Mouse (Mus musculus) heart, embryonic 13.5 days (tissue): ENCODE results near the gene E330017A01Rik. TPM values are rescaled to one million over a fixed set of nuclear protein-coding genes. Genes with fewer than 3 reads are reported as not detected.

Experiments
- ATAC-seq: fragments of 200-750 bp; cut with Nextera tagmentation; 2 replicates; pipeline ENCODE4 v1.8.0; 2017; ENCODE audit warnings: moderate TSS enrichment; ENCODE audit not compliant: insufficient number of reproducible peaks, low FRiP score, low TSS enrichment; ENCODE audit errors: extremely low read depth
- H3K27ac ChIP-seq: fragments of 300-500 bp; sonication (generic); replicated peaks from 2 replicates; pipeline ENCODE4 v1.5.1; 2015; ENCODE audit warnings: moderate library complexity, mild to moderate bottlenecking, inconsistent platforms
- H3K27me3 ChIP-seq: fragments of 300-500 bp; sonication (generic); replicated peaks from 2 replicates; pipeline ENCODE4 v1.6.1; 2015; ENCODE audit warnings: mild to moderate bottlenecking, inconsistent platforms
- H3K36me3 ChIP-seq: fragments of 300-500 bp; sonication (generic); 2 replicates; pipeline ENCODE4 v1.6.1; 2015; ENCODE audit warnings: mild to moderate bottlenecking, inconsistent platforms
- H3K4me1 ChIP-seq: fragments of 300-500 bp; sonication (generic); 2 replicates; pipeline ENCODE4 v1.6.1; 2015; ENCODE audit warnings: inconsistent platforms
- H3K4me2 ChIP-seq: fragments of 300-500 bp; sonication (generic); 2 replicates; pipeline ENCODE4 v1.6.1; 2015; ENCODE audit warnings: inconsistent platforms, mild to moderate bottlenecking, moderate library complexity
- H3K4me3 ChIP-seq: fragments of 300-500 bp; sonication (generic); 2 replicates; pipeline ENCODE4 v1.5.1; 2015; ENCODE audit warnings: moderate library complexity, mild to moderate bottlenecking, inconsistent platforms
- H3K9ac ChIP-seq: fragments of 300-500 bp; sonication (generic); 2 replicates; pipeline ENCODE4 v1.6.1; 2015; ENCODE audit warnings: inconsistent platforms, mild to moderate bottlenecking, moderate library complexity
- H3K9me3 ChIP-seq: fragments of 300-500 bp; sonication (generic); 2 replicates; pipeline ENCODE4 v1.6.1; 2016; ENCODE audit warnings: inconsistent platforms
- WGBS: fragments of 180-500 bp; shearing (Covaris S2); methylation state at CpG from one replicate; pipeline ENCODE4 v1.1.7; 2015; ENCODE audit warnings: mixed read lengths; 5-methylcytosine and 5-hydroxymethylcytosine counted together
- polyA plus RNA-seq: library from polyadenylated mRNA; unstranded; fragments of >200 nt; fragmentation: Nextera tagmentation; extraction: Ambion mirVana; gene quantifications from 2 replicates; pipeline ENCODE4 v1.2.1, GENCODE M21; 2015

The E330017A01Rik gene
- not detected in 2 replicates for polyA plus RNA-seq

DNA sequence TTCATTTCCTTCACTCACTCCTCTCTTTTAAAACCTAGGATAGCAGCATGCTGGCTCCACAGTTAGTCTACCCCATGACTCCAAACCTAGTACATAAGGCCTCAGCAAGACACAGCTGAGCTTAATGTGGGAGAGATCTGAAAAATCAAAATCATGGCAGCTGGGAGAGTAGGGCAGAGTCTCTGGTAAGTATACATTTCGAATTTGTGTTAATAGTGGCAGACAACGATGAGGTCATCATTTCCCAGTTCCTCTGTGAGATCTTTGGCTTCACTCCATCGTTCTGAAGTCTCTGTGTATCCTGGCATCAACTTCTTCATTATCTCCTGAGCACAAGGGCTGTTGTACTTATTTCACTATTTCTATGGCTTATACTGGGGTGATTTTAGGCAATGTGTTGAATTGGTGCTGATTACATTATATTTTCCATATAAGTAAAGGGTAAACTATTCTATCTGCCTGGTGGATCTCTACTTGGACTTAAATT lies at the start of gene E330017A01Rik:
TSS of gene E330017A01Rik (minus strand) at position 51 of the 487 bp plus-strand sequence.
- no peak within 1 kb of the TSS for H3K9ac ChIP-seq
- 47% methylated on average over 3 of the region's 3 CpGs for WGBS
- ATAC-seq, result no peak
- no peak within 1 kb of the TSS for H3K4me2 ChIP-seq
- H3K9me3 ChIP-seq, result no peaks in the 10 kb centered on the region
- no peak within 1 kb of the TSS for H3K4me3 ChIP-seq
- 0 out of 2 replicates have a peak, but pooled peaks cover 5% of the 10 kb centered on the region for H3K4me1 ChIP-seq
- no peaks in the 10 kb centered on the region for H3K27me3 ChIP-seq
- no peaks in the 10 kb centered on the region for H3K36me3 ChIP-seq
- no peak within 1 kb of the TSS for H3K27ac ChIP-seq

DNA sequence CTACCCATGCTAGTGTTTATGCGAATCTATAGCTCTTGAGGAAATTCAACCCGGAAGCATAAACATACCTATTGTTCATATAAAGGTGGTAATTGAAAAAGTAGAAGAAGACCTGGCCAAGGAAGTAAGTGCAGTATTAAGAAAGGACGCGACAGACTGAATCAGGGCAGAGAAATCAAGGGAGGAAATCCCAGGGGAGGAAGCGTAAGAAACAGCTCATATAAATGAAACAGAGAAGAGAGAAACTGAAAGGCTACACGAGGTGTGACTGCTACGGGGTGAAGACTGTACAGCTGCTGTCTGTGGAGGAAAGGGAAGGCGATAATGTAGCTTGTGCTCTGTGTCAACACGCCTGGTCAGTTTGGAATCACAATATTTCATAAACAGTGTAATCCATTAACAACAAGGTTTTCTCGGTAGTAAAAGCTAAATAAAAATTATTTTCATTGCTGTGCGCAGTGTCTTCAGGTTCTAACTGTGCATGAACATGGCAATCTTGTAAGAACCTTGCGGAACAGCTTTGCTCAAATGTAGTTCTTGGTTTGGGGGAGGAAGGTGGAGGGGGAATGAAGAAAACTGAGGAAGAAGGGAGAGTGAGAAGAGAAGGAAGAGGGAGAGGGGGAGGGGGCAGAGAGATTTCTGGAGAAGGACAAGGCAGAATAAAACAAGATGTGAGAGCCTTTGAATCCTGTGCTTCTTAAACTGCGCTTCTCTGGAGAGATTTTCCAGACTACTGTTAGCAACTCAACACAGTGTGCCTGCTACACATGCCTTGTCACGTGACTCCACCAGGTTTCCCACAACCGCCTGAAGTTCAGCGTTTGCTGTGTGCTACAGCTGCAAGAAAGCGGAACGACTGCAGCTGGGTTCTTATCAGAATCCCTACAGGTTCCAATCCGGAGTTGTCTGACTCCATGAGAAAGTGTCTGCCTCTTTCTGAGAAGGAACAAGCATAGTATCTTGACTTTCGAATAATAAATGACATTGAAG lies 47.3 kb upstream of the E330017A01Rik start:
- Histone ChIP-seq H3K4me2 (peak overlapping the region; percentile 56), H3K4me3 (peak overlapping the region; percentile 23; the same call in 1 of the 2 replicates), H3K4me1 (peaks cover 8% of the 10 kb centered on the region; the same call in 1 of the 2 replicates), H3K9me3 (no peaks in the 10 kb centered on the region), H3K27ac (peak overlapping the region; percentile 20; the same call in 1 of the 2 replicates), H3K36me3 (peaks cover 9% of the 10 kb centered on the region), H3K9ac (no peak overlapping the region; the same call in none of the 2 replicates), H3K27me3 (no peaks in the 10 kb centered on the region)
- no peak for ATAC-seq
- 48% methylated on average over 20 of the region's 20 CpGs for WGBS

DNA sequence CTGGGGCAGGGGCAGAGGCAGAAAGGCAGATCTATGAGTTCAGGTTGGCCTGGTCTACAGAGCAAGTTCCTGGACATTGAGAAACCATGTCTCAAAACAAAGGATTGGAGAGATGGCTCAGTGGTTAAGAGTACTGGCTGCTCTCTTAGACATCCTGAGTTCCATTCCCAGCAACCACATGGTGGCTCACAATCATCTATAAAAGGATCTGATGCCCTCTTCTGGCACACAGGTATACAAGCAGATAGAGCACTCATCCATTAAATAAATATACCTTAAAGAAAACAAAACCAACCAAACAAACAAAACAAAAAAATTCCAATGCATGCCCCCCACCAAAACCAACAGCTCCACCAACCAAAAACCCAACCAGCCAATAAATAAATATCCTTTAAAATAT lies 46.0 kb upstream of the E330017A01Rik start:
- H3K27ac ChIP-seq, result no peak overlapping the region
- H3K9ac ChIP-seq, result no peak overlapping the region
- peaks cover 14% of the 10 kb centered on the region for H3K36me3 ChIP-seq
- H3K9me3 ChIP-seq, result no peaks in the 10 kb centered on the region
- peaks cover 8% of the 10 kb centered on the region; the same call in 1 of the 2 replicates for H3K4me1 ChIP-seq
- no peak for ATAC-seq
- no peaks in the 10 kb centered on the region for H3K27me3 ChIP-seq
- no peak overlapping the region for H3K4me3 ChIP-seq
- no peak overlapping the region for H3K4me2 ChIP-seq

DNA sequence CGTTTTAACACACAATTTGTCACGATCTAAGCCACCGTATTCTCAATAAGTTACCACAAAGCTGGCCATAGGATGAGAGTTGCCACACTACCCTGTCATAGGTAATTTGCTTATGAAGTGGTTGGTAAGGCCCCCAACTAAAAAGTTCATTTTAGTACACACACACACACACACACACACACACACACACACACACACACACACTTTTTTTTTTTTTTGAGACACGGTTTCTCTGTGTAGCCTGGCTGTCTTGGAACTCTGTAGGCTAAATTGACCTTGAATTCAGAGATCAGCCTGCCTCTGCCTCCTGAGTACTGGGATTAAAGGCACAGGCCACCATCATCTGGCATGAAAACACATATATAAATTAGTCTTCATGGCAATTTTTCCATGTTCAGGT lies 45.4 kb upstream of the E330017A01Rik start:
- no peak overlapping the region for H3K27ac ChIP-seq
- H3K4me3 ChIP-seq, result no peak overlapping the region
- H3K27me3 ChIP-seq, result no peaks in the 10 kb centered on the region
- H3K4me1 ChIP-seq, result peaks cover 10% of the 10 kb centered on the region
- peaks cover 14% of the 10 kb centered on the region for H3K36me3 ChIP-seq
- H3K9me3 ChIP-seq, result no peaks in the 10 kb centered on the region
- no peak for ATAC-seq
- whole genome bisulfite sequencing, result 84% methylated on average over 4 of the region's 4 CpGs
- no peak overlapping the region for H3K9ac ChIP-seq
- no peak overlapping the region for H3K4me2 ChIP-seq

DNA sequence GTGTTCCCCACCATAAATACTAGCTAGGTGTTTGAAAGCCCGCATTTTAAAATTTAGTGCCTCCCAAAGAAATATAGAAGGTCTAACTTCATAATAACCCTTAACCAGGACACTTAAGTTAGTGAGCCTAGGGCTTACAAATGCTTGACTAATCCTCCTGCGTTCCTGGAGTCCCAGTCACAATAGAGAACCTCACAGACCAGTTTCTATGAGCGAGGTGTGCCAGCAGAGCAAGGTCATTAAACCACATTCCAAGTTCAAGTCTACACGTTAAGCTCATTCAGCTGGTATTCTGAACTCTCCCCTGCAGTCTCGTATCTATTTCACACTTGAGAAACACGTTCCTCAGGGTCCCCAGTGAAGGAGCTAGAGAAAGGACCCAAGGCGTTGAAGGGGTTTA lies 44.3 kb upstream of the E330017A01Rik start:
- H3K36me3 ChIP-seq, result peaks cover 23% of the 10 kb centered on the region

DNA sequence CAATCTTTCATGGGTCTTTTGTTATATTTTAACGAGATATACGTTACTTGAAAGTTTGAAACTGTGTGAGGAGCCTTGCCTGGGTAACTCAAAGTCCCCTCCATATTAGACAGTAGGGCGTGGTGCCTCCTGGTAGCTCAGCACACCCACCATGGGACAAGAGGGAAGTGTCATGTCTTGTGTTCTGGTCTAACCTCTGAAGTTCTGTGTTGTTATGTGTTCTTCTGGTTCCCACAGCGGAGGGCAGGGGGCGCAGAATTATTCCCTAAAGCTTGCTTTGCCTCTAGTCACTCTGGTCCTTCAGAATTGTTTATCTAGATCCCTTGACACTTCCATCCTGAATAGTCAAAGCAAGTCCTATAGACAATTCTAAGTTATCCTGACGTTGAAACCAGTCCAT lies 43.5 kb upstream of the E330017A01Rik start:
- WGBS, result 86% methylated on average over 6 of the region's 6 CpGs
- Histone ChIP-seq H3K4me2 (no peak overlapping the region), H3K4me1 (peaks cover 15% of the 10 kb centered on the region), H3K27ac (no peak overlapping the region), H3K9me3 (no peaks in the 10 kb centered on the region), H3K4me3 (no peak overlapping the region), H3K36me3 (peaks cover 31% of the 10 kb centered on the region), H3K27me3 (no peaks in the 10 kb centered on the region), H3K9ac (no peak overlapping the region)
- no peak for ATAC-seq

More for the DNA sequence above, 44.3 kb upstream of the E330017A01Rik start:
- 70% methylated on average over 7 of the region's 7 CpGs for WGBS
- Histone ChIP-seq H3K27me3 (no peaks in the 10 kb centered on the region), H3K4me1 (peaks cover 15% of the 10 kb centered on the region), H3K4me2 (no peak overlapping the region), H3K27ac (no peak overlapping the region), H3K4me3 (no peak overlapping the region), H3K9ac (no peak overlapping the region), H3K9me3 (no peaks in the 10 kb centered on the region)
- ATAC-seq, result no peak

DNA sequence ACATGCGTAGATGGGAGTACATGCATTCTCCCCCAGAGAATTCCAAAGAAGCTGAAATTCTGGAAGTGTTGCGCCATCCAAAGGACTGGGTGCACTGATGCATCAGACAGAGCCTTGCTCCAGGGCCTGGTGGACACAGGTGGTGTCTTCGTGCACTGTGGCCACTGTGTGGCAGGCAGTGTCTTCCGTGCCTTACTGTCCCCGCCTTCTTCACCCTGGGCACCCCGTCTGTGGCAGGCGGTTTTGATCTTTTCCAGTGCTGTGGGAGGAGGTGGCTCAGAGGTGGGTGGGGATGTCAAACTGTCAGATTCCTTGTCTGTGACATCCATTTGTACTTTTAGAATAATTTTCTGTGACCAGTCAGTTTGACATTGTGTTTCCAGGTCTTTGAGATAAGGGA lies 40.1 kb upstream of the E330017A01Rik start:
- Histone ChIP-seq H3K4me2 (no peak overlapping the region), H3K9me3 (no peaks in the 10 kb centered on the region), H3K4me1 (peaks cover 16% of the 10 kb centered on the region), H3K36me3 (peaks cover 60% of the 10 kb centered on the region), H3K9ac (no peak overlapping the region), H3K27ac (no peak overlapping the region), H3K27me3 (no peaks in the 10 kb centered on the region), H3K4me3 (no peak overlapping the region)
- no peak for ATAC-seq
- 54% methylated on average over 7 of the region's 7 CpGs for WGBS

DNA sequence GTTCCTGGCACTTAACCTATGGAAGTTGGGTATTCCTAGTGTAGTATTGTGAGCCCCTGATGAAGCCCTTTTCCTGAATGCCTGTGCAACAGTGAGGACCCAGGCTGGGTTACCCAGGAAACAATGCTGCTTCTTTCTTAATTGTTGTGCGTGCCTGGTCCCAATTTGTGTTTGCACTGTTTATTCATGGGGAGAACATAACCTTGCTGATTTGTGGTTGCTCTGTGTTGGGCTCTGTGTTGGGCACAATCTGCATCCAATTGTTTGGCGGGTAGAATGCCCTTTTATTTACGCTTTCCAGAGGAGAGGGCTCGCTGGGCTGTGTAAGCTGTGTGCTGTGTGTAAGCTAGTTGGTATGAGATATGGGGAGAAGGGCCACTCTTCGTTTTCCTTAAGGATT lies 39.0 kb upstream of the E330017A01Rik start:
- ATAC-seq, result no peak
- no peak overlapping the region for H3K27ac ChIP-seq

DNA sequence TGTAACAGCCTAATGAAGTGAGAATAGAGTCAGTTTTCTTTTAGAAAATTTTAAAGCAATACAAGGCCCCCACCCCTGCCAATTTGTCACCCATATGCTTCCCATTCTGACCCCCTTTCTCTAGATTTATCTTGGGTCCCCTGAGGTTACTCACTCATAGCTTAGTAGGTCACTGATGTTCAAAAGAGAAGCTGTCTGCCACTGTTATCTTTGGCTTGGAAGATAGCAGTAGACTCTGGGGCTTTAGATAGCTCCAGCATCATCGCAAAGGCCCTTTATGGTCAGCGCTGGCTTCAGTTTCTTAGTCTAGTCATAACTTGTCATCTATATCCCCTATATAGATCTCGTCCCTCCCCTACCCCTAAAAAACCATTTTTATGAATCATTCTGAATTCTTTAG lies 38.1 kb upstream of the E330017A01Rik start:
- Histone ChIP-seq H3K27me3 (no peaks in the 10 kb centered on the region), H3K36me3 (peaks cover 73% of the 10 kb centered on the region), H3K4me3 (no peak overlapping the region), H3K27ac (no peak overlapping the region), H3K4me1 (peaks cover 22% of the 10 kb centered on the region), H3K4me2 (no peak overlapping the region; the same call in 1 of the 2 replicates), H3K9ac (no peak overlapping the region), H3K9me3 (no peaks in the 10 kb centered on the region)
- no peak for ATAC-seq
- 31% methylated on average over 3 of the region's 3 CpGs for whole genome bisulfite sequencing

More for the DNA sequence above, 39.0 kb upstream of the E330017A01Rik start:
- Histone ChIP-seq H3K4me3 (no peak overlapping the region), H3K4me2 (no peak overlapping the region), H3K4me1 (peaks cover 16% of the 10 kb centered on the region), H3K36me3 (peaks cover 70% of the 10 kb centered on the region), H3K27me3 (no peaks in the 10 kb centered on the region), H3K9me3 (no peaks in the 10 kb centered on the region), H3K9ac (no peak overlapping the region)
- WGBS, result 81% methylated on average over 5 of the region's 5 CpGs

DNA sequence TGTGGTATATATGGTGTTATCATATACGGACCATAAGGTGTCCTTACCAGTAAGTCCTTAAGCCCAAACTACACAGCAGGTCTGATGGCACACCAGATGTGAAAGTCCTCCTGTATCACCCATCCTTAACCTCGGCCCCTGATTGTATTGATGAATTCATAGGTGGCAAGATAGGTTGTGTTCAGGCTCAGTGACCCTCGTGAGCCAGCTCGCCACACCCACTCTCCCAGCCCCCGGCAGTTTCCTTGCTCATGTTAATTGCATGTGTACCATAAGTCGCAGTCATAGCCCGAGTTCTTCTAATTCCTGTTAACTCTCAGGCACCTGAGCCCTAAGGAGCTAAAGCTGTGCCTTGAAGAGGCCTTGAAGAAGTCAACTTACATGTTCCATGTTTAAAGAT lies 37.6 kb upstream of the E330017A01Rik start:
- 67% methylated on average over 7 of the region's 7 CpGs for WGBS
- Histone ChIP-seq H3K27me3 (no peaks in the 10 kb centered on the region), H3K4me2 (peak overlapping the region; percentile 4; the same call in 1 of the 2 replicates), H3K36me3 (peaks cover 68% of the 10 kb centered on the region), H3K4me1 (peaks cover 27% of the 10 kb centered on the region), H3K9me3 (no peaks in the 10 kb centered on the region), H3K4me3 (no peak overlapping the region), H3K9ac (no peak overlapping the region), H3K27ac (no peak overlapping the region)
- no peak for ATAC-seq

DNA sequence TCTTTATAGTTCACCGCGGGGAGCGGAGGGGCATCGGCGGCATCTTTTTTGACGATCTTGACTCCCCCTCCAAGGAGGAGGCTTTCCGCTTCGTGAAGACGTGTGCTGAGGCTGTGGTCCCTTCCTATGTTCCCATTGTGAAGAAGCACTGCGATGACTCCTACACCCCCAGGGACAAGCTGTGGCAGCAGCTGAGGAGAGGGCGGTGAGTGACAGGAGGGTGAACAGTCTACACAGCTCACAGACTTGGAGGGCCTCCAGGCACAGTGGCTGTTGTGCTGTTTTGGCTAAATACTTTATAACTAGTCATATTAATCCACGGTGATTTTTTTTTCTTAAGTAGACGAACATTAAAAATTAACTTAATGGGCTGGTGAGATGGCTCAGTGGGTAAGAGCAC lies 36.7 kb upstream of the E330017A01Rik start:
- Histone ChIP-seq H3K9me3 (no peaks in the 10 kb centered on the region), H3K27ac (no peak overlapping the region), H3K9ac (no peak overlapping the region), H3K4me2 (no peak overlapping the region; the same call in 1 of the 2 replicates), H3K27me3 (no peaks in the 10 kb centered on the region), H3K4me1 (peaks cover 31% of the 10 kb centered on the region), H3K4me3 (no peak overlapping the region), H3K36me3 (peaks cover 60% of the 10 kb centered on the region)
- ATAC-seq, result no peak
- WGBS, result 87% methylated on average over 13 of the region's 13 CpGs
